24 mouse cellular contexts compared by ENCODE assay signal in the genomic region with DNA sequence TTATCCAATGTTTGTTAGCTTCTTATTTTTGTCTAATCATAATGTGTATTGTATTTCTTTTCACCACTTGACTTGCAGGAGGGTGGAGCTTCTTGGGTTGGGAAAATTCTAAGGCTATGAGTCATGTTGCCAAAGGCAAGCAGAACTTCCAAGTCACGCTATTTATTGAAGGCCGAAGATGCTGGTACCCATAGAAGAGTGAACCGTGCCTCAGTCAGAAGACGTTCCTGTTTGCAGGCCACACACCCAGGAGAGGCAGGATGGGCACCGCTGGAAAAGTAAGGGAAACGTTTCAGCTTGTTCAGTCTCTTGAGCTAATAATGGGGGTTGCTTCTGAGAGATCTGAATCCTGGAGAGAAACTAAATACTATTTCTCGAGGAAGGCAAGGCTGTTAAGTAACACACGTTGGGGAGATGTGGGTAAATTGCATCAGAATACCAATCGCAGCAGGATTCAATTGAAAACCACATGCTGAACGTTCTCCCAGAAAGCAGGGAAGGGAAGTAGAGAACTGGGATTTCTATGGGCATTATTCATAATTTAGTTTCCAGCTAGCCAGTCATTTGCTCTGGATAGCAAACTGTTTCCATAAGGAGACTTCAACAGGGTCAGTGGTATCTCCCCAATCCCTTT. TPM values are rescaled to one million over a fixed set of nuclear protein-coding genes. Genes with fewer than 3 reads are reported as not detected.
A peak's percentile ranks its signal among the peaks of the same experiment; 100 is the strongest.
DNase-seq lines count a peak whose midpoint lies in the region; ATAC-seq and TF ChIP-seq lines count a peak whose summit lies in the region.
"Had no signal": no experiment of that assay in that cellular context is flagged by ENCODE, and none has a peak within 500 bp of the region (broad histone marks: within the 10 kb centered on the region; RNA-seq: fewer than 3 reads in every experiment).

A gene (plus strand): TSS at position 130 of the 634 bp plus-strand sequence.

- no peaks in the 10 kb centered on the region for H3K36me3 ChIP-seq in embryonic facial prominence, embryonic 15.5 days
- H3K36me3 ChIP-seq in stomach, postnatal 0 days (ENCODE audit: control insufficient read depth, insufficient read depth, low read length), result no peaks in the 10 kb centered on the region
- H3K36me3 ChIP-seq: hindbrain, embryonic 15.5 days had no signal

- H3K9me3 ChIP-seq in embryonic facial prominence, embryonic 15.5 days (replicated peaks), result no peaks in the 10 kb centered on the region
- H3K9me3 ChIP-seq in stomach, postnatal 0 days (ENCODE audit: control insufficient read depth, low read length), result no peaks in the 10 kb centered on the region
- H3K9me3 ChIP-seq: forebrain, embryonic 13.5 days; hindbrain, embryonic 15.5 days had no signal

- no peak for ATAC-seq in embryonic facial prominence, embryonic 15.5 days (ENCODE audit: insufficient number of reproducible peaks, low FRiP score, low TSS enrichment, low read depth)
- ATAC-seq in stomach, postnatal 0 days (ENCODE audit: low FRiP score, low TSS enrichment), result peak; percentile 62
- ATAC-seq: forebrain, embryonic 13.5 days; intestine, embryonic 16.5 days; liver, postnatal 0 days; midbrain, embryonic 16.5 days had no signal

- TF ChIP-seq CTCF in lung, adult 2 months (IDR thresholded peaks at IDR 0.05; ENCODE audit: insufficient read depth, low read length), result no peak
- no peak for TF ChIP-seq CTCF in stomach, postnatal 0 days (IDR thresholded peaks at IDR 0.05; ENCODE audit: low read depth)

- no peak for TF ChIP-seq EP300 in stomach, postnatal 0 days (optimal IDR thresholded peaks at IDR 0.05)

- H3K9ac ChIP-seq in embryonic facial prominence, embryonic 15.5 days, result no peak within 1 kb of the TSS
- no peak within 1 kb of the TSS for H3K9ac ChIP-seq in stomach, postnatal 0 days (ENCODE audit: low read length)
- H3K9ac ChIP-seq: forebrain, embryonic 13.5 days; hindbrain, embryonic 15.5 days; liver, postnatal 0 days had no signal

- no peaks in the 10 kb centered on the region for H3K27me3 ChIP-seq in embryonic facial prominence, embryonic 15.5 days
- H3K27me3 ChIP-seq in stomach, postnatal 0 days (ENCODE audit: control insufficient read depth, insufficient read depth, low read length), result no peaks in the 10 kb centered on the region
- H3K27me3 ChIP-seq: CH12.LX; forebrain, embryonic 13.5 days; hindbrain, embryonic 15.5 days had no signal

- DNase-seq in adrenal gland, postnatal 10 days, result no peak
- DNase-seq in adrenal gland, adult (ENCODE audit: inconsistent age in 2 of 2, low spot score in 1 of 2), result no peak
- DNase-seq in lung, adult 2 months, result no peak
- no peak for DNase-seq in lung, postnatal 14 days
- no peak for DNase-seq in stomach, postnatal 0 days (ENCODE audit: low spot score)
- DNase-seq in right cerebral cortex, postnatal 14 days, result no peak
- DNase-seq in right cerebral cortex, adult 2 months (ENCODE audit: low spot score in 2 of 2), result no peak
- DNase-seq: cerebellum, adult 8-10 months; gastrocnemius, postnatal 10 days; heart, adult 2 months; heart, postnatal 36 days; kidney, postnatal 4 days; layer of hippocampus, adult 9-11 months; liver, postnatal 0 days; lung, postnatal 4 days; thymus, postnatal 14 days had no signal

- no peak within 1 kb of the TSS; the same call in 1 of the 2 replicates for H3K4me2 ChIP-seq in embryonic facial prominence, embryonic 15.5 days (replicated peaks)
- no peak within 1 kb of the TSS; the same call in 1 of the 2 replicates for H3K4me2 ChIP-seq in stomach, postnatal 0 days (replicated peaks; ENCODE audit: low read depth)
- H3K4me2 ChIP-seq: forebrain, embryonic 13.5 days; hindbrain, embryonic 15.5 days had no signal

- no peak for TF ChIP-seq POLR2A in lung, adult 2 months (IDR thresholded peaks at IDR 0.05; ENCODE audit: borderline replicate concordance, extremely low read depth, low read depth, low read length)

- peak within 1 kb of the TSS; percentile 85 for H3K27ac ChIP-seq in embryonic facial prominence, embryonic 15.5 days (replicated peaks)
- peak within 1 kb of the TSS; percentile 61; the same call in 1 of the 2 replicates for H3K27ac ChIP-seq in stomach, postnatal 0 days (replicated peaks)
- H3K27ac ChIP-seq: forebrain, embryonic 13.5 days; heart, adult 2 months; hindbrain, embryonic 15.5 days had no signal

- 61% methylated on average over 10 of the region's 10 CpGs for WGBS in lung, adult 2 months
- WGBS in embryonic facial prominence, embryonic 15.5 days, result 21% methylated on average over 10 of the region's 10 CpGs
- WGBS in stomach, postnatal 0 days, result 59% methylated on average over 10 of the region's 10 CpGs

- no peaks in the 10 kb centered on the region for H3K4me1 ChIP-seq in lung, adult 2 months (ENCODE audit: control insufficient read depth, insufficient read depth, low read length)
- H3K4me1 ChIP-seq in embryonic facial prominence, embryonic 15.5 days, result peaks cover 18% of the 10 kb centered on the region; the same call in 1 of the 2 replicates
- H3K4me1 ChIP-seq in stomach, postnatal 0 days (replicated peaks; ENCODE audit: control insufficient read depth, insufficient read depth), result 0 out of 2 replicates have a peak, but pooled peaks cover 3% of the 10 kb centered on the region

- no peak within 1 kb of the TSS for H3K4me3 ChIP-seq in lung, adult 2 months (replicated peaks; ENCODE audit: extremely low read depth, low read depth, low read length)
- no peak within 1 kb of the TSS for H3K4me3 ChIP-seq in embryonic facial prominence, embryonic 15.5 days (replicated peaks)
- H3K4me3 ChIP-seq in stomach, postnatal 0 days (ENCODE audit: low read depth, low read length), result no peak within 1 kb of the TSS
- H3K4me3 ChIP-seq: forebrain, embryonic 13.5 days; heart, adult 2 months; hindbrain, embryonic 15.5 days had no signal

RNA-seq across cellular contexts. Expression of the gene that starts here (rescaled TPM):
- 10 to 100 TPM; 10.8 to 23.5 TPM for total RNA-seq in adrenal gland, postnatal 10 days (2021)
- 2.7 and 12.4 TPM in 2 replicates for polyA plus RNA-seq in lung, adult 2 months (2012; rRNA removed)
- polyA plus RNA-seq in embryonic facial prominence, embryonic 15.5 days (2015; fragmentation: Nextera tagmentation; extraction: Ambion mirVana), result 8.1 and 8.7 TPM in 2 replicates
- 31.3 and 43.4 TPM in 2 replicates for polyA plus RNA-seq in stomach, postnatal 0 days (2015; fragmentation: Nextera tagmentation; extraction: Ambion mirVana)
- total RNA-seq: CH12.LX, MEL had no signal
- polyA plus RNA-seq: forebrain, embryonic 13.5 days; heart, embryonic 14.5 days had no signal
